Mouse (Mus musculus): ENCODE measurements around the gene Phf21b.
"Not testable (repeated sequence)": the region's sequence is repeated elsewhere in the genome, so short reads cannot be mapped to it uniquely, and the experiment has no call there.

Phf21b gene

GRCm38 (mm10) chr15:84775421-84776174, 80.3 kb downstream of the Phf21b start:
- no peak for DNase-seq (ENCODE audit: low spot score in 2 of 2)

GRCm38 (mm10) chr15:84772191-84773111, 83.4 kb downstream of the Phf21b start:
- no peak for DNase-seq (ENCODE audit: low spot score in 2 of 2)

GRCm38 (mm10) chr15:84769641-84770341, 86.1 kb downstream of the Phf21b start:
- no peak for DNase-seq (ENCODE audit: low spot score in 2 of 2)

GRCm38 (mm10) chr15:84768531-84768930, 87.3 kb downstream of the Phf21b start:
- DNase-seq (ENCODE audit: low spot score in 2 of 2): not testable (repeated sequence)

GRCm38 (mm10) chr15:84766621-84767020, 89.2 kb downstream of the Phf21b start:
- DNase-seq (ENCODE audit: low spot score in 2 of 2): no peak

GRCm38 (mm10) chr15:84763423-84763812, 92.4 kb downstream of the Phf21b start:
- no peak for DNase-seq (ENCODE audit: low spot score in 2 of 2)

GRCm38 (mm10) chr15:84762712-84763422, 93.0 kb downstream of the Phf21b start:
- no peak for DNase-seq (ENCODE audit: low spot score in 2 of 2)

GRCm38 (mm10) chr15:84758493-84758892, 97.4 kb downstream of the Phf21b start:
- DNase-seq (ENCODE audit: low spot score in 2 of 2): peak; percentile 37 to 82

GRCm38 (mm10) chr15:84756426-84756825, 99.4 kb downstream of the Phf21b start:
- no peak for DNase-seq (ENCODE audit: low spot score in 2 of 2)

- peak; percentile 47 to 79 for DNase-seq (ENCODE audit: low spot score in 2 of 2)
Measured at GRCm38 (mm10) chr15:84754987-84755386, 100.9 kb downstream of the Phf21b start.

- no peak for DNase-seq (ENCODE audit: low spot score in 2 of 2)
Measured at GRCm38 (mm10) chr15:84745831-84746230, 110.0 kb downstream of the Phf21b start.

GRCm38 (mm10) chr15:84744308-84744707, 111.5 kb downstream of the Phf21b start:
- no peak for DNase-seq (ENCODE audit: low spot score in 2 of 2)

GRCm38 (mm10) chr15:84743347-84743746, 112.5 kb downstream of the Phf21b start:
- DNase-seq (ENCODE audit: low spot score in 2 of 2): no peak

- no peak for DNase-seq (ENCODE audit: low spot score in 2 of 2)
Measured at GRCm38 (mm10) chr15:84741573-84741972, 114.3 kb downstream of the Phf21b start.

- DNase-seq (ENCODE audit: low spot score in 2 of 2): no peak
Measured at GRCm38 (mm10) chr15:84738246-84738645, 117.6 kb downstream of the Phf21b start.

- DNase-seq (ENCODE audit: low spot score in 2 of 2): no peak
Measured at GRCm38 (mm10) chr15:84736994-84737346, 118.9 kb downstream of the Phf21b start.

- no peak for DNase-seq (ENCODE audit: low spot score in 2 of 2)
Measured at GRCm38 (mm10) chr15:84736346-84736993, 119.4 kb downstream of the Phf21b start.
